ENCODE assay signal across 13 mouse cellular contexts in genomic region chr13:46810613-46811012, GRCm38 (mm10).
"Had no signal": no experiment of that assay in that cellular context is flagged by ENCODE, and none has a peak within 500 bp of the region (broad histone marks: within the 10 kb centered on the region; RNA-seq: fewer than 3 reads in every experiment).

No protein-coding gene starts in this region.

- H3K27me3 ChIP-seq: heart, embryonic 12.5 days; hindbrain, embryonic 12.5 days; intestine, embryonic 15.5 days; limb, embryonic 12.5 days; liver, embryonic 13.5 days; liver, embryonic 15.5 days had no signal

- H3K27ac ChIP-seq: heart, adult 2 months; hindbrain, embryonic 10.5 days; hindbrain, embryonic 12.5 days; hindbrain, embryonic 14.5 days; intestine, embryonic 15.5 days; layer of hippocampus, adult 2 months; limb, embryonic 10.5 days; limb, embryonic 12.5 days; liver, embryonic 13.5 days; liver, embryonic 15.5 days had no signal

- H3K9ac ChIP-seq: heart, embryonic 12.5 days; hindbrain, embryonic 12.5 days; hindbrain, embryonic 14.5 days; intestine, embryonic 15.5 days; limb, embryonic 12.5 days; liver, embryonic 13.5 days; liver, embryonic 15.5 days; liver, postnatal 0 days had no signal

- DNase-seq: layer of hippocampus, postnatal 36 days had no signal

- H3K4me1 ChIP-seq: hindbrain, embryonic 12.5 days; intestine, embryonic 15.5 days; limb, embryonic 10.5 days; limb, embryonic 12.5 days; liver, embryonic 13.5 days; liver, embryonic 15.5 days had no signal

- H3K9me3 ChIP-seq: heart, embryonic 12.5 days; hindbrain, embryonic 10.5 days; hindbrain, embryonic 12.5 days; intestine, embryonic 15.5 days; limb, embryonic 10.5 days; limb, embryonic 12.5 days; liver, embryonic 13.5 days; liver, embryonic 15.5 days had no signal

- H3K4me3 ChIP-seq: heart, adult 2 months; heart, embryonic 12.5 days; hindbrain, embryonic 10.5 days; hindbrain, embryonic 12.5 days; intestine, embryonic 15.5 days; layer of hippocampus, adult 2 months; limb, embryonic 10.5 days; limb, embryonic 12.5 days; liver, embryonic 13.5 days; liver, embryonic 15.5 days had no signal
